Mouse (Mus musculus): ENCODE results near the gene Adprh. TPM values are rescaled to one million over a fixed set of nuclear protein-coding genes. Genes with fewer than 3 reads are reported as not detected.

Gene Adprh
- total RNA-seq (2014; rRNA removed): 47.0 and 51.2 TPM in 2 replicates
- polyA plus RNA-seq (2015; fragmentation: Nextera tagmentation; extraction: Ambion mirVana): 131 and 134 TPM in 2 replicates

DNA sequence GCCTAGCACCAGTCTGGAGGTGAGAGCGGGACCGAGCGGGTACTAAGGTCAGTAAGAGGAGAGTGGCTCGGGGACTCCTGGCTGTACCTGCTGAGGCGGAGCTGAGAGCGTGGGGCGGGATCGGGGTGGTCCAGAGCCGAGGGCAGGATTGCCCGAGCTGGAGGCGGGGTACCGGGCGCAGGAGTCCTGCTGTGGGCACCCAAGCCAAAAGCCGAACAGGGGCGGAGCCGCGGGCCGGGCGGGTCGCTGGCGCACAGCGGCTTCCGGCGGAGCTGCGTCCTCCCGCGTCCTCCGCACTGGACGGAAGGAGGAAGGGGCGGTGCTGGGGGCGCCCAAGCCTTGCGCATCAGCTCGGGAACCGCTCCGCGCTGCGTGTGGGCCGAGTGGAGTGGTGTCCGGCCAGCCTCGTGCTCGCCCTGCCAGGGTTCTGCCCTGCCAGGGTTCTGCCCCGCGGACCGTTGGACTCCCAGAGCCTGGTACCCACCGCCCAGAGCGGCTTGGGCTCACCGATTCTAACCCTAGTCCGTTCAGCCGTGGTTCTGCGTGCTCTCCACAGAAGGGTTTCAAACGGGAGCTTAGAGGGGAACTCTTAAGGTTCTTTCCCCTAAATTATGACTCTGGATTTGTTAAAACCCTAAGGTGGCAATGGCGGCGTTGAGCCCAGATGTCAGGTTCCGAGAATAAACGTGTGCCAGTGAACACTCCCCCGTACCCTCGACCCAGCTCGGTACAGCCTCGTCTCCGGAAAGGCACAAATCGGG lies at the start of gene Adprh:
Gene Adprh, minus strand, starts transcription at position 262 of the 761 bp plus-strand sequence.
- Histone ChIP-seq H3K4me1 (ENCODE audit: insufficient read depth, low read length) (peaks cover 8% of the 10 kb centered on the region), H3K4me3 (ENCODE audit: low read length) (peak within 1 kb of the TSS; percentile 72), H3K27me3 (ENCODE audit: insufficient read depth, low read length) (no peaks in the 10 kb centered on the region), H3K36me3 (ENCODE audit: insufficient read depth, low read length) (peaks cover 5% of the 10 kb centered on the region), H3K9ac (replicated peaks; ENCODE audit: low read length) (peak within 1 kb of the TSS; percentile 91), H3K9me3 (ENCODE audit: low read length) (no peaks in the 10 kb centered on the region), H3K27ac (peak within 1 kb of the TSS; percentile 97), H3K4me2 (ENCODE audit: low read depth, low read length) (peak within 1 kb of the TSS; percentile 83)
- ATAC-seq (peak; percentile 97), DNase-seq (ENCODE audit: low spot score) (peak; percentile 93)
- TF ChIP-seq CTCF (IDR thresholded peaks at IDR 0.05; ENCODE audit: low read depth): no peak
- under 1% methylated on average over 50 of the region's 61 CpGs for WGBS

DNA sequence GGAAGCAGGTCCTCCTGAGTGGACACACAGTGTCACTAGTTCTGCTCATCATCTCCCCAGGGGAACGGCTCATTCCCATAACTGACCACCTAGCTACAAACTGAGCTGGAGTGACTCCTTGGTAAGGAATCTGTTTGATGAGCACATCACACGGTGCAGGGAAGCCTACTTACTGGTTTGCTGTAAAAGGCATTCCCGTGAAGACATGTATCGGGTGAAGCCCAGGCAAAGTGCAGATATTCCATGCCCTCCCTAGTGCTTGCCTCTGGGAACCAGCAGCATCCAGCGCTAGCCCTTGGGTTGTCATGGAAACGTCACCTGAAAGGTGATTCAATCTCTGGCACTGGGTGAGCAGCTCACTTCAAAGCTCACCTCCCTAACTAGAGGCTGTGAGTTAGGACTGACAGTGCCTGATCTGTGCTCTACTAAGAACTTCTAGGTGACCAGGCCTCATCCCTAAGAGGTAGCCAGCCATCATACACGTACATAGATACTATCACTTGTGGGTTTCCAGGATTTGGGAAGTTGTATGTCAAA lies 44.2 kb upstream of the Adprh start:
- DNase-seq (ENCODE audit: low spot score) (no peak), ATAC-seq (no peak)
- Histone ChIP-seq H3K9me3 (ENCODE audit: low read length) (no peaks in the 10 kb centered on the region), H3K4me2 (ENCODE audit: low read depth, low read length) (no peak overlapping the region), H3K9ac (replicated peaks; ENCODE audit: low read length) (no peak overlapping the region), H3K27ac (no peak overlapping the region), H3K4me1 (ENCODE audit: insufficient read depth, low read length) (no peaks in the 10 kb centered on the region), H3K36me3 (ENCODE audit: insufficient read depth, low read length) (peaks cover 19% of the 10 kb centered on the region; the same call in 1 of the 2 replicates), H3K4me3 (ENCODE audit: low read length) (no peak overlapping the region), H3K27me3 (ENCODE audit: insufficient read depth, low read length) (no peaks in the 10 kb centered on the region)
- 71% methylated on average over 7 of the region's 7 CpGs for WGBS
- TF ChIP-seq CTCF (IDR thresholded peaks at IDR 0.05; ENCODE audit: low read depth): no peak

DNA sequence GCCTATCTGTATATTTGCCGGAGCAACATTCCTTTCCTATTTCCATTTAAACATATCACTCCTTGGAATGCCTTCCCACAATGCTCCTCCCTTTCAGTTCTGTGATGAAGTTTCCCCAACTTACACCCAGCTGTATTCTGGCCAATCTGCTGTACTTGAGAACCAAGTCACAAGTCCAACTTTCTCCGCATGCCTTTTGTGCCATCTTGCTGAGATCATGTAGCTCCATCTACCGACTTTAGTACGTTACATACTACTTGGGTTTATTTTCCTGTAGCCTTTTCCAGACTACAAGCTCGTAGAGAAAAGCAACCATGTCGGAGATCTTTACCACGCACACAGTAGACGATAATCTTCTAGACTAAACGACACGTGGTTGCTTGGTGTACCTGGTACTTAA lies 41.4 kb upstream of the Adprh start:
- no peaks in the 10 kb centered on the region for H3K27me3 ChIP-seq (ENCODE audit: insufficient read depth, low read length)
- H3K36me3 ChIP-seq (ENCODE audit: insufficient read depth, low read length): peaks cover 12% of the 10 kb centered on the region; the same call in 1 of the 2 replicates
- H3K4me3 ChIP-seq (ENCODE audit: low read length): no peak overlapping the region
- ATAC-seq (no peak), DNase-seq (ENCODE audit: low spot score) (peak; percentile 42)
- 85% methylated on average over 10 of the region's 10 CpGs for WGBS
- H3K9me3 ChIP-seq (ENCODE audit: low read length): no peaks in the 10 kb centered on the region
- no peak overlapping the region for H3K9ac ChIP-seq (replicated peaks; ENCODE audit: low read length)
- H3K27ac ChIP-seq: no peak overlapping the region
- H3K4me1 ChIP-seq (ENCODE audit: insufficient read depth, low read length): no peaks in the 10 kb centered on the region
- peak; percentile 36 for TF ChIP-seq CTCF (IDR thresholded peaks at IDR 0.05; ENCODE audit: low read depth)
- H3K4me2 ChIP-seq (ENCODE audit: low read depth, low read length): no peak overlapping the region

GRCm38 (mm10) chr16:38492551-38492950 lies 40.0 kb upstream of the Adprh start:
- Histone ChIP-seq H3K4me1 (ENCODE audit: insufficient read depth, low read length) (no peaks in the 10 kb centered on the region), H3K36me3 (ENCODE audit: insufficient read depth, low read length) (peaks cover 6% of the 10 kb centered on the region; the same call in 1 of the 2 replicates), H3K9me3 (ENCODE audit: low read length) (no peaks in the 10 kb centered on the region), H3K4me2 (ENCODE audit: low read depth, low read length) (no peak overlapping the region), H3K27me3 (ENCODE audit: insufficient read depth, low read length) (no peaks in the 10 kb centered on the region), H3K4me3 (ENCODE audit: low read length) (no peak overlapping the region), H3K27ac (no peak overlapping the region), H3K9ac (replicated peaks; ENCODE audit: low read length) (no peak overlapping the region)
- DNase-seq (ENCODE audit: low spot score) (no peak), ATAC-seq (no peak)
- 86% methylated on average over 3 of the region's 3 CpGs for WGBS
- TF ChIP-seq CTCF (IDR thresholded peaks at IDR 0.05; ENCODE audit: low read depth): no peak

DNA sequence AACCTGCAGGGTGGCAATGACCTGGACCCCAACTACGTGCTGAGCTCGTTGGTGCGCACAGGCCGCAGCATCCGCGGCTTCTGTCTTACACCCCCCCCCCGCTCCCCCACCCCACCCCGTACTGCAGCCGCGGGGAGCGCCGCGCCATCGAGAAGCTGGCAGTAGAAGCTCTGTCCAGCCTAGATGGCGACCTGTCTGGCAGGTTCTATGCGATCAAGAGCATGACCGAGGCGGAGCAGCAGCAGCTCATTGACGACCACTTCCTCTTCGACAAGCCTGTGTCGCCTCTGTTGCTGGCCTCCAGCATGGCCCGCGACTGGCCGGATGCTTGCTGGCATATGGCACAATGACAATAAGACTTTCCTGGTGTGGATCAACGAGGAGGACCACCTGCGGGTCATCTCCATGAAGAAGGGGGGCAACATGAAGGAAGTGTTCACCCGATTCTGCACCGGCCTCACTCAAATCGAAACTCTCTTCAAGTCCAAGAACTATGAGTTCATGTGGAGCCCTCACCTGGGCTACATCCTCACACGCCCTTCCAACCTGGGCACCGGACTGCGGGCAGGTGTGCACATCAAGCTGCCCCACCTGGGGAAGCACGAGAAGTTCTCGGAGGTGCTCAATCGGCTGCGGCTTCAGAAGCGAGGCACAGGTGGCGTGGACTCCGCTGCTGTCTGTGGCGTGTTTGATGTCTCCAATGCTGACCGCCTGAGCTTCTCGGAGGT lies 31.2 kb upstream of the Adprh start:
- Histone ChIP-seq H3K4me1 (ENCODE audit: insufficient read depth, low read length) (no peaks in the 10 kb centered on the region), H3K36me3 (ENCODE audit: insufficient read depth, low read length) (no peaks in the 10 kb centered on the region), H3K9ac (replicated peaks; ENCODE audit: low read length) (no peak overlapping the region), H3K27ac (no peak overlapping the region), H3K4me3 (ENCODE audit: low read length) (peak overlapping the region; percentile 25), H3K9me3 (ENCODE audit: low read length) (no peaks in the 10 kb centered on the region), H3K4me2 (ENCODE audit: low read depth, low read length) (peak overlapping the region; percentile 51), H3K27me3 (ENCODE audit: insufficient read depth, low read length) (no peaks in the 10 kb centered on the region)
- WGBS: 33% methylated on average over 42 of the region's 42 CpGs
- ATAC-seq (peak; percentile 43), DNase-seq (ENCODE audit: low spot score) (peak; percentile 4)
- TF ChIP-seq CTCF (IDR thresholded peaks at IDR 0.05; ENCODE audit: low read depth): no peak

GRCm38 (mm10) chr16:38482780-38483562 lies 30.5 kb upstream of the Adprh start:
- H3K4me3 ChIP-seq (ENCODE audit: low read length): peak overlapping the region; percentile 25
- no peaks in the 10 kb centered on the region for H3K9me3 ChIP-seq (ENCODE audit: low read length)
- H3K4me1 ChIP-seq (ENCODE audit: insufficient read depth, low read length): no peaks in the 10 kb centered on the region
- 17% methylated on average over 32 of the region's 32 CpGs for WGBS
- no peak overlapping the region for H3K27ac ChIP-seq
- H3K9ac ChIP-seq (replicated peaks; ENCODE audit: low read length): no peak overlapping the region
- ATAC-seq: peak; percentile 43; the same call in 1 of the 2 replicates
- peak overlapping the region; percentile 51 for H3K4me2 ChIP-seq (ENCODE audit: low read depth, low read length)
- peak; percentile 63 for DNase-seq (ENCODE audit: low spot score)
- H3K36me3 ChIP-seq (ENCODE audit: insufficient read depth, low read length): no peaks in the 10 kb centered on the region
- no peaks in the 10 kb centered on the region for H3K27me3 ChIP-seq (ENCODE audit: insufficient read depth, low read length)
- TF ChIP-seq CTCF (IDR thresholded peaks at IDR 0.05; ENCODE audit: low read depth): peak; percentile 61

Measured in hindbrain, postnatal 0 days (tissue).